Mouse (Mus musculus): ENCODE measurements around the gene Bbx.

Gene Bbx

GRCm38 (mm10) chr16:50399775-50400174 lies 32.4 kb downstream of the Bbx start:
- DNase-seq (ENCODE audit: low read depth, low spot score), result no peak

GRCm38 (mm10) chr16:50398564-50398963 lies 33.6 kb downstream of the Bbx start:
- no peak for DNase-seq (ENCODE audit: low read depth, low spot score)

- DNase-seq (ENCODE audit: low read depth, low spot score), result no peak
Measured at GRCm38 (mm10) chr16:50395928-50396612, 36.1 kb downstream of the Bbx start.

GRCm38 (mm10) chr16:50388499-50388898 lies 43.7 kb downstream of the Bbx start:
- no peak for DNase-seq (ENCODE audit: low read depth, low spot score)

GRCm38 (mm10) chr16:50383541-50383940 lies 48.6 kb downstream of the Bbx start:
- no peak for DNase-seq (ENCODE audit: low read depth, low spot score)

GRCm38 (mm10) chr16:50381351-50381746 lies 50.8 kb downstream of the Bbx start:
- DNase-seq (ENCODE audit: low read depth, low spot score), result peak; percentile 70

GRCm38 (mm10) chr16:50380682-50381350 lies 51.4 kb downstream of the Bbx start:
- DNase-seq (ENCODE audit: low read depth, low spot score), result peak; percentile 90

- no peak for DNase-seq (ENCODE audit: low read depth, low spot score)
Measured at GRCm38 (mm10) chr16:50380232-50380631, 52.0 kb downstream of the Bbx start.

- DNase-seq (ENCODE audit: low read depth, low spot score), result peak; percentile 49
Measured at GRCm38 (mm10) chr16:50374611-50375010, 57.6 kb downstream of the Bbx start.

- DNase-seq (ENCODE audit: low read depth, low spot score), result no peak
Measured at GRCm38 (mm10) chr16:50373685-50374084, 58.5 kb downstream of the Bbx start.

- no peak for DNase-seq (ENCODE audit: low read depth, low spot score)
Measured at GRCm38 (mm10) chr16:50372543-50372942, 59.6 kb downstream of the Bbx start.

GRCm38 (mm10) chr16:50371460-50371859 lies 60.7 kb downstream of the Bbx start:
- no peak for DNase-seq (ENCODE audit: low read depth, low spot score)

- no peak for DNase-seq (ENCODE audit: low read depth, low spot score)
Measured at GRCm38 (mm10) chr16:50370423-50370822, 61.8 kb downstream of the Bbx start.

GRCm38 (mm10) chr16:50366556-50366955 lies 65.6 kb downstream of the Bbx start:
- no peak for DNase-seq (ENCODE audit: low read depth, low spot score)

GRCm38 (mm10) chr16:50364189-50365059 lies 67.8 kb downstream of the Bbx start:
- DNase-seq (ENCODE audit: low read depth, low spot score), result peak; percentile 83

GRCm38 (mm10) chr16:50363443-50364188 lies 68.6 kb downstream of the Bbx start:
- peak; percentile 22 for DNase-seq (ENCODE audit: low read depth, low spot score)

GRCm38 (mm10) chr16:50360631-50361030 lies 71.6 kb downstream of the Bbx start:
- DNase-seq (ENCODE audit: low read depth, low spot score), result no peak

GRCm38 (mm10) chr16:50329684-50330083 lies 102.5 kb downstream of the Bbx start:
- no peak for DNase-seq (ENCODE audit: low read depth, low spot score)

- no peak for DNase-seq (ENCODE audit: low read depth, low spot score)
Measured at GRCm38 (mm10) chr16:50324746-50325145, 107.4 kb downstream of the Bbx start.

GRCm38 (mm10) chr16:50324292-50324691 lies 107.9 kb downstream of the Bbx start:
- DNase-seq (ENCODE audit: low read depth, low spot score), result no peak

- DNase-seq (ENCODE audit: low read depth, low spot score), result peak; percentile 12
Measured at GRCm38 (mm10) chr16:50321368-50321767, 110.8 kb downstream of the Bbx start.

GRCm38 (mm10) chr16:50318255-50318654 lies 113.9 kb downstream of the Bbx start:
- no peak for DNase-seq (ENCODE audit: low read depth, low spot score)

Measured in brain, adult 2 months (tissue).